Mouse (Mus musculus): ENCODE results near the gene Med28.

The Med28 gene

GRCm38 (mm10) chr5:45513511-45513910, 6.5 kb upstream of the Med28 start:
- DNase-seq: no peak

- DNase-seq: no peak
Measured at GRCm38 (mm10) chr5:45514599-45514998, 5.4 kb upstream of the Med28 start.

GRCm38 (mm10) chr5:45515151-45515743, 4.8 kb upstream of the Med28 start:
- no peak for DNase-seq

GRCm38 (mm10) chr5:45520809-45521110, 731 bp downstream of the Med28 start:
- DNase-seq: no peak

- DNase-seq: no peak
Measured at GRCm38 (mm10) chr5:45521601-45522000, 1.6 kb downstream of the Med28 start.

GRCm38 (mm10) chr5:45525101-45525500, 5.1 kb downstream of the Med28 start:
- DNase-seq: no peak

GRCm38 (mm10) chr5:45526338-45526737, 6.3 kb downstream of the Med28 start:
- no peak for DNase-seq

- no peak for DNase-seq
Measured at GRCm38 (mm10) chr5:45529696-45530095, 9.7 kb downstream of the Med28 start.

- peak; percentile 79 for DNase-seq
Measured at GRCm38 (mm10) chr5:45534319-45535098, 14.5 kb downstream of the Med28 start.

- DNase-seq: no peak
Measured at GRCm38 (mm10) chr5:45535177-45535576, 15.1 kb downstream of the Med28 start.

GRCm38 (mm10) chr5:45539502-45539901, 19.5 kb downstream of the Med28 start:
- DNase-seq: no peak

- DNase-seq: no peak
Measured at GRCm38 (mm10) chr5:45543374-45543773, 23.3 kb downstream of the Med28 start.

- no peak for DNase-seq
Measured at GRCm38 (mm10) chr5:45549586-45549985, 29.6 kb downstream of the Med28 start.

GRCm38 (mm10) chr5:45564054-45564453, 44.0 kb downstream of the Med28 start:
- no peak for DNase-seq

- no peak for DNase-seq
Measured at GRCm38 (mm10) chr5:45565829-45566228, 45.8 kb downstream of the Med28 start.

- no peak for DNase-seq
Measured at GRCm38 (mm10) chr5:45572816-45573215, 52.8 kb downstream of the Med28 start.

GRCm38 (mm10) chr5:45576716-45577115, 56.7 kb downstream of the Med28 start:
- DNase-seq: no peak

- no peak for DNase-seq
Measured at GRCm38 (mm10) chr5:45577376-45577775, 57.3 kb downstream of the Med28 start.
